Mouse (Mus musculus): Measurements from ENCODE around the gene Hnrnpu. TPM values are rescaled to one million over a fixed set of nuclear protein-coding genes. Genes with fewer than 3 reads are reported as not detected.
"Not testable (repeated sequence)": the region's sequence is repeated elsewhere in the genome, so short reads cannot be mapped to it uniquely, and the experiment has no call there.

The Hnrnpu gene
- total RNA-seq, 4 experiments from 2014 or later = 391 to 465 (median 433) TPM

- no peak for DNase-seq (ENCODE audit: low spot score in 2 of 2)
Observed at GRCm38 (mm10) chr1:178314236-178314635, 23.4 kb downstream of the Hnrnpu start.

GRCm38 (mm10) chr1:178313039-178313597 lies 24.5 kb downstream of the Hnrnpu start:
- DNase-seq (ENCODE audit: low spot score in 2 of 2) = no peak

- no peak for DNase-seq (ENCODE audit: low spot score in 2 of 2)
Observed at GRCm38 (mm10) chr1:178310128-178310527, 27.5 kb downstream of the Hnrnpu start.

GRCm38 (mm10) chr1:178309487-178309886 lies 28.1 kb downstream of the Hnrnpu start:
- no peak for DNase-seq (ENCODE audit: low spot score in 2 of 2)

- DNase-seq (ENCODE audit: low spot score in 2 of 2) = peak; percentile 44 to 85
Observed at GRCm38 (mm10) chr1:178303425-178303824, 34.2 kb downstream of the Hnrnpu start.

- not testable (repeated sequence) for DNase-seq (ENCODE audit: low spot score in 2 of 2)
Observed at GRCm38 (mm10) chr1:178301261-178301660, 36.3 kb downstream of the Hnrnpu start.

- DNase-seq (ENCODE audit: low spot score in 2 of 2) = no peak
Observed at GRCm38 (mm10) chr1:178294051-178294450, 43.5 kb downstream of the Hnrnpu start.

GRCm38 (mm10) chr1:178291716-178292115 lies 45.9 kb downstream of the Hnrnpu start:
- DNase-seq (ENCODE audit: low spot score in 2 of 2) = no peak

GRCm38 (mm10) chr1:178287601-178288176 lies 49.9 kb downstream of the Hnrnpu start:
- DNase-seq (ENCODE audit: low spot score in 2 of 2) = no peak

GRCm38 (mm10) chr1:178283946-178284720 lies 53.5 kb downstream of the Hnrnpu start:
- DNase-seq (ENCODE audit: low spot score in 2 of 2) = no peak

GRCm38 (mm10) chr1:178283314-178283713 lies 54.3 kb downstream of the Hnrnpu start:
- DNase-seq (ENCODE audit: low spot score in 2 of 2) = not testable (repeated sequence)

GRCm38 (mm10) chr1:178276054-178276911 lies 61.3 kb downstream of the Hnrnpu start:
- DNase-seq (ENCODE audit: low spot score in 2 of 2) = peak; percentile 33 to 69

- DNase-seq (ENCODE audit: low spot score in 2 of 2) = no peak
Observed at GRCm38 (mm10) chr1:178275738-178276053, 61.9 kb downstream of the Hnrnpu start.

- DNase-seq (ENCODE audit: low spot score in 2 of 2) = no peak
Observed at GRCm38 (mm10) chr1:178275174-178275730, 62.3 kb downstream of the Hnrnpu start.

Small RNAs within 50 kb of the gene (microRNA-seq; reads per million reads assigned to microRNA genes)
- 0 reads per million in 2 experiments for gene Gm27458

Other genes with a start within 250 kb of the Hnrnpu start
- 10 to 100 TPM; 15.2 to 18.2 (median 17.6) TPM for gene Desi2, start 150.4 kb downstream of the Hnrnpu start, total RNA-seq (2022)
- 10 to 100 TPM; 28.6 to 37.8 (median 30.5) TPM for gene Cox20, start 18.7 kb downstream of the Hnrnpu start, total RNA-seq (2022)
- gene Efcab2, start 68.3 kb upstream of the Hnrnpu start, total RNA-seq (2022) = 10 to 100 TPM; 11.3 to 12.4 (median 11.5) TPM
- 10 to 100 TPM; 14.4 to 21.3 (median 17.9) TPM for gene Kif26b, start 191.3 kb upstream of the Hnrnpu start, total RNA-seq (2022)

Measured in layer of hippocampus, adult 8-10 months (tissue).